Mouse (Mus musculus) embryo, embryonic 11 days (tissue): ENCODE measurements at regions not wholly inside any gene's neighbourhood (a gene's known extent, or its start where the extent isn't known, plus 50 kb on each side); places are given as distances from the start of the nearest gene placed in this dataset.

Experiments
- DNase-seq: peaks from one replicate; pipeline ENCODE4 v3.0.0-alpha.2; 2015

DNA sequence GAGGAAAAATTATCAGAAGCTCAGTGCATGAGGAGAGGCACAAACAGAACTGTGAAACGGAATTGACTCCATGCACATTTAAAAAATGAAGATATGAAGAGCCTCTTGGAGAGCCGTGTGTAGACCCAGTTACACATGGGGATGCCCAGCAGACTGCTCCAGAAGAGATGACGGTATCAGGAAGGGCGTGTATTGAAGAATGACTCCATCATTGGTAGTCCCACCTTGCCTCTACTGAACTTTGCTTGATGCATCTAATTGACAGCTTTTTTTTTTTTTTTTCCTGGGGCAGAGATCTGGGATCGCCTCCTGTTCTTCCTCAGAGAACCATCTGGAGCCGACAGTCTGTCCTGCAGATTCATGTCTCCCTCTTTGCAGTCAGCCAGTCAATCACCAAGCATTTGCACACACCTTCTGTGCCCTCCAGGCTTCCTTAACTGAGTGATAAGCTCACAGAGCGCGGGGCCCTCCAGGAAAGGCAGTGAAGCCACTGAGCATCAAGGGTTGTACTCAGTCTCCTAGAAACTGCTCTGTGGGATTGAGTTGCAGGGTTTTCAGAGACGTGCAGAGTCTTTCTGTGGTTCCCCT is 57.6 kb upstream of the D1Pas1 start:
- DNase-seq, result no peak

DNA sequence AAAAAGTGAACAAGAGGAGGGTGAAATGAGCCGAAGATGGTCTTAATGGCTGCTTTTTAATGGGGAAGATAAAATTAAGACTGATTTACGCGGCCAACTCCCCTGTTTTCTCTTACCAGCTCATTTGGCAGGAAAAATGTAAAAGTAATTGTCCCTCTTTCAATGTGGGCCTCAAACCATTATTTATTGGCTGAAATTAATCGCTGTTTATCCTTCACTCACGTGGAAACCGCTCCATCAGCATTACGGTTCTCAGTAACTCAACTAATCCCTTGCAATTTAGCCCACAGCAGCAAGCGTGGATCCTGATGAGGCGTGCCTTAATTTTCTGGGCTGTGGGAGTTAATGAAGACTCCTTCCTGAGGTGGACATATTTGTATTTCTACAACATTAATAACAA is 58.1 kb upstream of the D1Pas1 start:
- DNase-seq, result no peak

DNA sequence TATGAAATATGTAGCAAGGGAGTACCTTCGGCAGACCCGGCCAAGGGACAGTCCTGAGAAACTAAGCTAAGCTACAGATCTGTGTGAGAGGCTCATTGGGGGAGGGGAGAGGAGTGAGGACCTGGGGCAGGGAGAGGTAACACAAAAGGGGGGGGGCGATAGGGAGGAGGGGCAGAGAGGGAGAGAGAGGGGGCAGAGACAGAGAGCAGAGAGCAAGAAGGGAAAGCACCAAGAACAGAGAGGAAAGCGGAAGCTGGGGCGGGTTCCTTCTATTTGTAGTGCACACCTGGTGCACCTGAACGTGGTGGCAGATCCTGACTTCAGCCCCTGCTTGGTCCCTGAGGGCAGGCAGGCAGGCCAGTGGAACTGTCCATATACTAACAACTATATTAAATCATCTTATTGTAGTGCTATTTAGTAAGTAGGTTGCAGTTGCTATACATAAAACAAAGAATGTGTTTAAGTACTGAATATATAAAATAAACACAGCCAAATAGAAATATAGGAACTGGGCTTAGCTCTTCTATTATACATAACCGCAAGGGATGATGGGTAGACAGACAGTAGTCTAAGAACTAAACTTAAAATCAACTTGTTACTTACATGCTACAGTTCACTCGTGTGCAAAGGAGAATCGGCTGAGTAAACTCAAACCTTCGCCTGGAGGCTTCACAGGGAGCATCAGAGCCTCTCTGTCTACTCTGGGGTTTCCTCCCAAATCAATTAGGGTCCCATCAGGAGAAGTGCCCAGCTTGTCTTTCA is 59.6 kb upstream of the D1Pas1 start:
- no peak for DNase-seq

DNA sequence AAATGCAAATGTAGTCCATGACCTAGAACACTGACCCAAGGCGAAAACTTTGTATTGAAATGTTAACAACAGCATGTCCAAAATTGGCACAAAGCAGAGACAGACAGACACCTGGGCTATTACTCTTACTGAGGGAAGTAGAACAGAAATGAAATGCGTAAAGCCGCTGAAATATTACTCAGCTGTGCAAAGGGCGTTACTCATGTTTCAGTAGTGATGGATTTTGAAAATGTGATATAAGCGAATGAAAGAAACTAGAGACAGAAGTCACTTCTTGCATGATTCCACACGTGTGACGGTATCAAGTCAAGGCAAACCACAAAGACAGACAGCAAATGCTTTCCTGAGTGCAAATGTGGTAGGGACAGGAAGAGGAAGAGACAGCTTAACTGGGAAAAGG is 61.3 kb upstream of the D1Pas1 start:
- DNase-seq, result no peak

DNA sequence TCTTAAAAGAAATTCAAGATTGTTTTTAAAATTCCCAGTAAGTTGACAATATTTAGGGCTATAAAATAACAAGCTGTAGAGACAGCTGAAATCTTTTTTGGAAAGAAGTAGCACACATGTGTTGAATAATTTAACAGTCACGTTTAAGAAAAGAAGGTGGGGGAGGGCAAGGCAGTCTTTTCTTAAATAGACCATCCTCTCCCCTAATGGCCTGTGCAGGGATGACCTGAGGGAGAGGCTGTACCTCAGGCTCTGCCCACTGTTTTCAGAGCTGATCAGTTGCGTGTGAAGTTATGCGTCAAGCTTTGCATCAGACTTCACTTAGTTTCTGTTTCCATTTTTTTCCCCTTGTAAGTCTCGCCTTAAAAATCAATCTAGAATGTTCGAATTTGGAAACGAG is 65.7 kb upstream of the D1Pas1 start:
- no peak for DNase-seq

DNA sequence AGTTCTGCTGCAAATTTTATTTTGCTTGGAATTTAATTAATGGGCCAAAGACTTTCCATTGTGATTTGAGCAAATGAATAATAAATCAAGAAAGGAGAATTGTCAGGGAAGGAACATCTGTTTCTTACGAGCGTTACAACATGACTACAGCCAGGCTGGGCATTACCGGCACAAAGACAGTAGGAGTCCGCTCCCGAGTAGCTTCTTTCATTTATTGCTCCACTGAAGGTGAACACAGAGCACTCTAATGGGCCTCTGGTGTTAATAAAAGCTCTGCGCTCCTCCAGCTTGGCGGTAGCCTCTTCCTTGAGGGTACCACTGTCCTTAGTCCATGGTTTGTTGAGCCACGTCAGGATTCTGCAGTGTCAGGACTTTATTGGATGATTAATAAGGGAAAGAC is 69.0 kb upstream of the D1Pas1 start:
- no peak for DNase-seq

DNA sequence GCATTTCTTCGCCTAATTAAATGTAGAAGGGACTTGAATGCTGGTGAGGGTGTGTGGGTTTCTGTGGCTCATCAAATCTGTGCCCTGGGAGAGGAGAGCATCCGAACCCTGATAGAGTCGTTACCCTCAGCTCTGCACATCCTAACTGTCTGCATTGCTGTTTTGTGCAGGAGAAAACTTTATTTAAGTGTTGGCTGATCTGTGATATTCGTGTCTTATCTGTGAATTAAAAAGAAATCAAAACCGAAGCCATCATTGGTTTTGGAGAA is 77.7 kb upstream of the D1Pas1 start:
- no peak for DNase-seq

DNA sequence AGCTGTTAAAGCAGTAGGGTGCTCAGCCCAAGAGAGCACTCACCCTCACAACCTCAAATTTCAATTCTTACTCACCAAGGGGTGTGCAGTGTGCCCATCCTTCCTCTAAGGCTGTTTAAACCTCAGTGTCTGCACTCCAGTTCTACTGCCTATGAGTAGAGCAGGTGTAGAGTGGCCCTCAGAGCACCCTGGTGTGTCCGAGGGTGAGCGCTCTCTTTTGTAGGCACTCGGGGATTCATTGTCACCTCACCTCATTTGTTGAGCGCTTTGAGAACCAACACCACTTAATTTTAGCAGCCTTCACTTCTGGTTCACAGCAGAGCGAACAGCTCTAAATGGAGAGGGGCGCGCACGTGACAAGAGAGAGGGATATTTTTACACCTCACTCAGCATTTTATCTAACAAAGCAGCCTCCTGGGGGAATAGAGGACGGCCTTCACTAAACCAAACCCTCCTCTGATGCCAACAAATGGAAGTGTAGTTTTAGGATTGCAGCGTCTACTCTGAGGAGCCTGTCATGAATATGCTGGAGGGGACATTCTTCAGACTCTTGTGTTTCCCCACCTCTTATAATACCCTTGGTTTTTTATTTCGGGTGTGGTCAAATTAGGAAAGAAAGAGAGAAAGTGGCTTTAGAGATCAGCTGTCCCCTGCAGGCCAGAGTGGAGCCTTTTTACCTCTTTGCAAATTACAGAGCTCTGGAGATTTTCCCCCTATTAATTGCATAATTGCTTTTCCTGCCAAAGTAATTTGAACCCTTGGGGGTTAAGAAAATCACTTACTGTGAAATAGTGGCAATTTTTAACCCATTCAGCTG is 78.2 kb upstream of the D1Pas1 start:
- no peak for DNase-seq

DNA sequence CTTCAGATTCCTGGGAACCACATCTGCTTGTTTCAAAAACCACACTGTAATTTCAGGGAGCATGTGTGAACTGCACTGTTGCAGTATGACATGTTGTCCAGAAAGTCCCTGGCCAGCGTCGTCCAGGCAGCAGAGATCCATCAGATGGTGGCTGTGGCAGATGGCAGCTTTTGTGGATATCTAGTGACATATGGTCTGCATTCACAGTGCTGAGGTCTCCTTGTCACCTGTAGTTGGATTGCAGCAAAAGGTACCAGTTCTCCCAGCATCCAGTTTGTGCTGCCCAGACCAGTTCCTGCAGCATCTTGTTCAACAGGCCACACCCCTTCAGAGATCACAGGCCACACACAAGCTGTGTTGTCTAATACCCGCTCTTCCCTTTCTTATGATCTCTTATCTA is 80.1 kb upstream of the D1Pas1 start:
- DNase-seq, result no peak

DNA sequence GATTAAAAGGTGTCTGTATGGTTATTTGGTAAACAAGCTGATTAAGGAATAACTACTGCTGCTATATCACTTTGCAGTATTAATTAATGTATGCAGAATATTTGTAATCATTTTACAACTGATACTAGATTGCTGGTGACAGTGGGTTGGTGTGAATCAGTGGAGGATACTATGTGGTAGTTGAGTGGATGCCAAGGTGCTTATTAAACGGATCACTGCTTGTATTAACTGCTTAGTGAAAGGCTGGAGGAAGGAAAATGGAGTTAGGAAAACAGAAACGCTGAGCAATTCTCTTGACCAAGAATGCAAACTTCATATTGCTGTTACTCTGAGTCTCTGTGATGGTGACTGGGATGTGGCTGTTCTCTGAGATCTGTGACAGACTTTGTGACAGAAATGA is 86.8 kb upstream of the D1Pas1 start:
- no peak for DNase-seq

DNA sequence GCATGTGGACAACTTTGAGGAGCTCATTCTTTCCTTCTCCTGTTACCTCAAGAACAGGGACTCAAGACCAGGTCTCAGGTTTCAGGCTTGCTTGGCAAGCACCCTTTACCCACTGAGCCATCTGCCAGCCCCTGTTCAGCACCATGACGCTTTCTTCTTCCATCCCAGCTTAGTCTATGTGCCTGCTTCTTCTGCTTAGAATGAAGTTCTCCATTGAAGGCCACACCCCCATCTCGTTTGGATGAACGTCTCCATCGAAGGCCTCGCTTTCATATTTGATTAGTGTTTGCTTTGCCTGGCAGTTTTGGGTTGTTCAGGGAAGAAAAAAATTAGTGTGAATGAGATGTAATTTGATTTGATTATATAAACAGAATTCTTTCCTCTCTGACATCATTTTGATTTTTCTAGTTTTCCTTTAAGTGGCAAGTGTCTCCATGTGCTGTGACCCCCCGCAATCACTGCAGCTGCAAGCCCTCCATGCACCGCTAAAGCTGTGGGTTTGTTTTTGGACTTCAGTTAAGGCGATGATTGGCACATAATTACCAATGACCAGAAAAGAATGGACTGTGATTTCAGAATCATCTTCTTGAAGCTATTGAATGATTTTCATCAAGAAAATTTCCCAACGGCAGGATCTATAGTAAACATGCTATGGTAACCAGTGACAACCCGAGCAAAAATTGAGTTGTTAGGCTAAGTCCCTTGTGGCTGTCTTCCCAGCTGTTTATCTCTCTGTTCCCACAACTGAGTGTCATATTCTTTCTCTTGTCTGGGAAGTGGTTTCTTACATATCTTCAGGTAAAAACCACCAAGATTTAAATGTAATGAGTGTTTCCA is 106.4 kb upstream of the D1Pas1 start:
- no peak for DNase-seq

DNA sequence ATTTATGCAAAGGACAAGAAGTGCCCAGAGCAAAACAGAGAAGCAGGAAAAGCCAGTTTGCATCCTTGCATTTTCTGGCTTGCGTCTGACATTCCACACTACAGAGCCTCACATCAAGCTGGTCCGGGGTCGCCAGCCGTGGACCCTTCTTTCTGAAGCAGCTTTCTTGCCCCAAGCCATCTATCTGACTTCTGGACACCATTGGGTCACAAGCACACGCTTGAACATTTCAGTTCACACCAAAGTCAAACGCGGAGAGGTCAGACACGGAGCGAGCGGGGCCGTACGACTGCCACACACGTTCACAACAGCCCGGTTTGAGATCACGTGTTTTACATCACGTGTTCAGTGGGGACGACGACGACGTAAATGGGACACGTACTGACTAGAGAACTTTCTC is 108.9 kb upstream of the D1Pas1 start:
- no peak for DNase-seq

DNA sequence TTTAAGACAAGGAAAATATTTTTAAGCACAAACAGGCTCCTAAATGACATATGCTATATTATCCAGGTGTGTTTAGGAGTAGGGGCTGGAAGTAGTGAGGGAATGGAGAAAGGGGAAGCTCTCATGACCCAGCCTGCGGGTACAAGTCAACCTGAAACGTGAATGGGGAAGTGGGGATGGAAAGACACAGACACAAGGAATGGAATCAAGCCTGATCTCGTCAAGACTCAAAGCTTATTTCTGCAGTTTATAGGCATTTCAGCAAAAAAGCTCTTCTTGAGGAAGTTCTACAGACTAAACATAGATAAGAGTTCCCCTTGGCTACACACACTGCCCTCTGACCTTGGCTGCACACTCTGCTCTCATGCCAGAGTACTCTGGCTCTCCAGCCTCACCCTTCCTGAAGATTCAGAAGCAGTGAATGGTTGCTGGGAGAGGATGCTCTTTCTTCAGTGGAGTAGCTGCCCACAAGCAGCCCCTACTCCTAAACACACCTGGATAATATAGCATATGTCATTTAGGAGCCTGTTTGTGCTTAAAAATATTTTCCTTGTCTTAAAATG is 106.4 kb upstream of the Rrp15 start:
- no peak for DNase-seq

DNA sequence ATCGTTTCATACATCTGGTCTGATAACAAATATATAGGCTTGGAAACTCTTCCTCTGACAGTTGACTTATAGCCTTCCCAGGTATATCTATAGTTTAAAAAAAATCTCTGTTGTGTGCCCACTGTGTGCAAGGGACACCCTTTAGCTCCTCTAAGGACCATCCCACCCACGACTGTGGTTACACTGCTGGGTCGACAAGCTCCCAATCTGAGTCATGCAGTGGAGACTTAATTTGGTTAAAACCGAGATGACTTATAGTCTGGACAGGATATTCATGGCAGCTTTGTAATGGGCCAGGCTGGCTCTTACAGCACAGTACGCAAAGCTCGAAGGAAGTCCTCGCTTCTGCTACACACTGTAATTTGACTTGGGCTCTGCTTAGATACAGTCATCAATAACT is 96.1 kb upstream of the Rrp15 start:
- DNase-seq, result no peak

DNA sequence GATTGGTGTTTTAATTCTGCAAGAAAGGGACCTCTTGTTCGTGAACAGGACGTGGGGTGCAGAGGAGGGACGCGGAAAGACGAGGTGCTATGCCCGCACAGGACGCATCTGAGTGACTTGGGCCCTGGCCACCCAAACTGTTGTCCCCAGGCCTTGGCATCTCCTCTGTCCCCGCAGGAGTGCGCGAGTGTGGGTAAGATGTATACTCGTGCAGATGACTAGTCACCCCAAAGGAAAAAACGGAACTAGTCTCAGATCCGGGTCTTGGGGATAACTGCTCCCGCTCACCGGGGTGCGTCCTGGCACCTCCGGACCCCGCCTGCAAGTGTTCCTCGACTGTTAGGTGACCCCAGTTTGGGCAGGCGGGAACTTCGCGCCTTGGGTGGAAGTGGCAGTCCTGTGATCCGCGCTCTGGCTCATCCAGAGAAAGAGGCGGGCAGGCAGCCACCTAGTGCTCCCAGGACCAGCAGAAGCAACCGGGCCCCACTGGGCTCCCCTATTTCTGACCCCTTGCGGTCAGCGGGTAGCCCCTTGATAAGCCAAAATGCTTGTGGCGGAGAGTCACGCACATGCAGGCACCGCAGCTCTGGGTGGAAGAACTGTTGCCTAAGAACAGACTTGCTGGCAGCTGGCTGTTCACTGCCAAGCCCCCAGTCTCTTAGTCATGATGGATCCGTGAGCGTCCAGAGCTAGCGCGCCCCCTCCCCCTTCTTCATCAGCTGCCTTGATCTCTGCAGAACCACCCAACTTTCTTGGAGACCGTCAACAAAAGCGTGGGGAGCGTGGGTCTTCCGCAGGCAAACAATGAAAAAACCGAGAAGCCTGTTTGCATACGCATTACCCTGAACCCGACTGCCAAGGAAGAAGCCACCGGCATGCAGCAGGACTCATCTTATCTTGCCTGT is 85.0 kb upstream of the Rrp15 start:
- peak; percentile 65 for DNase-seq

DNA sequence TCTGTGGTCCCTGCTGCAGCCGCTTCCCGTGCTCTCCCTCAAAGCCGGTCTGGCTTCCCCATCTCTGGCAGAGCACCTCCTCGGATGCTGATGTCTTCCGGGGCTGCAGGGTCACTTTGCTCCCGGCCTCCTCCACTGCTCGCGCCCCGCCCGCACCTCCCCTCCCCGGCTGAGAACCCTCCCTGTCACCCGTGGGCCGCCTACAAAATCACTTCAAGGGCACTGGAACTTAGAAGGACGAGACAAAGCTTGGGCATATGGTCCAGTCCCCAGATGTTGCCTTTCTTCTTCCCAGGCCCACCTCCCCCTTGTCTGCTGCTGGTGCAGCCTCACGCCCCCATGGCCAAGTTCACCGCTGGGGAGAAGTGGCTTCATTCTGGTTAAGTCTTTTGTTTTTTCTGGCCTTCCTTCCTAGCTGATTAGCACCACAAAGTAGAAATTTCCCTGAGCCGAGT is 84.3 kb upstream of the Rrp15 start:
- DNase-seq, result peak; percentile 56

DNA sequence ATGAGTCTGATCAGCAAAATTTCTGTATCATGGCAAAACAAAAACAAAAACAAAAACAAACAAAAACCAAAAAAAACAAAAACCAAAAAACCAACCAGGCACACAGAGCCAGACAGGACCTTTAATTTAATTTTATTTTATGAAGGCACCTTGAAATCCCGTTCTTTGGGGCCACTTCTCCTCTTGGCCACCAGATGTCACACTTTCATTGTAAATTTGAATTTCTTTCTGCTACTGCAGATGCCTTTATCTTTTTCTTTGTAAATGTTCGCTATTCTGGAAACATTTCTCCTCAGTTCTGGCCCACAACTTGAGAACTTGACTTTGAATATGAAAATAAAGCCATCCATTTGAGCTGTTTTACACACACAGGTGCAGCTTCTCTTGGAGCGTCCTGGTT is 78.6 kb upstream of the Rrp15 start:
- peak; percentile 61 for DNase-seq

DNA sequence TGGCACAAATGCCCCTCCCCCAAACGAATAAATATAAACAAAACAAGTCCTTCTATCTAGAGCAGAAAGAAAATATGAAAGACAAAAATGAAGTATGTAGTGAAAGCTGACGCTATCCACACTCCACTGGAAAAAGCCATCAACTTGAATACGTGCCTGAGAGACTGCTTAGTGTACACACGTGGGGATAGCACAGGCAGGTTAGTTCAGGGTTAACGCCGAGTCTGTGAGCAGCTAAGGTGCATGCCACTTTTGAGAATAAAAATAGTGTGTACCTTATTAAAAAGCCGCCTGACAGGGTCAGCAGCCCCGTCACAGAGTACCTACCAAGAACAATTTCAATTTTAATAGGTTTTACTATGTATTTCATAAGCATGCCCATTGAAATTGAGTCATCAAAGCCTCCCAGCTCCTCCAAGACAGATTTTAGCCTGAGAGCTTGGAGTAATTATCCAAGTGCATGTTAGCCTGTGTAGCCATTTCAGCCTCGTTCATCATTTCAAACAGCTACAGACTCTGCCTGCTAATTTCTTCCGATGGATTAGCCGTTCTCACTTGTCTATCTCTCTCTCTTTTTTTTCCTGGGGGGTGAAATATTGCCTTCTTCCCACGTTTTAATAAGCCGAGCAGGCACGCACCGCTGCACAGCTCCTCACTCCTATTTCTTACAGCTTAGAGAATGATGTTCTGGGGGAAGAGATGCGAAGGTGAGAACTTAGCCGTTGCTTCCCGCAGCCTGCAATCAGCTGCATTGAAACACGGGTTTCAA is 59.2 kb upstream of the Rrp15 start:
- DNase-seq, result no peak

DNA sequence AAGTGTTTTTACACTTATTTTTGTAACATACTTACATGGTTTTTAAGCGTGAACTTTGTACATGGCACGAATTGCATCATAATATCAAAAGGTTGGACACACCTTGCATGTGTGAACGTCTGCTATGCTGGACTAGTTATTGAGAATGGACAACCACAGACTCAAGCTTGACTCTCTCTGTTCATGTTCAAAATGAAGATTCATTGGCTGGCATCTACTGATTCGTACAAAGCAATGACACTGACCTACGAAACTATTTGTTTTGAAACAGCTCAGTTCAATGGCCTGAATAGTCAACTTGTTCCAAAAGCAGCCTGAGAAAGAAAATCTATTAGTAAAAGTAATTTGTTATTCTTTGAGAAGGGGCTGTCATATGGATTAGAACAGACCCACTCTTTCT is 55.3 kb upstream of the Rrp15 start:
- no peak for DNase-seq
